Comparison of ENCODE assay signal across 9 mouse cellular contexts in the genomic region with DNA sequence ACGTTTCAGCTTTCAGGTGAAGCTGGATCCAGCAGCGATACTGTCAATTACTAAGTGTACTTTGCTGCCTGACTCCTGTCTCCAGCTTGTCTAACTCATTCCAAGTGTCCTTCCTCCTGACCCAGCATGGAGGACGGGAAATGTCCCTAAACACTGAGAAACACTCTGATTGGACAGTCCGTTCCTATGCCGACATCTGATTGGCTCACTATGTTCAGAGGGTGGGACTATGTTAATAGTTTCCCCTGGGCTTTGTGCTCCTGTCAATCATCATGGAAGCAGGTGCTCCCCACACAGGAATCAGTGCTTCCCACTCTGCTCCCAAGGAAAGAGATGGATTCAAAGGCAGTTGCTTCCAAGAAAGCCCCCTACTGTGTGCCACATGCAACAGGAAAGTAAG. TPM values are rescaled to one million over a fixed set of nuclear protein-coding genes. Genes with fewer than 3 reads are reported as not detected.
A peak's percentile ranks its signal among the peaks of the same experiment; 100 is the strongest.
DNase-seq lines count a peak whose midpoint lies in the region; ATAC-seq and TF ChIP-seq lines count a peak whose summit lies in the region.
"Had no signal": no experiment of that assay in that cellular context is flagged by ENCODE, and none has a peak within 500 bp of the region (broad histone marks: within the 10 kb centered on the region; RNA-seq: fewer than 3 reads in every experiment).

No protein-coding gene starts in this region.

- peak overlapping the region; percentile 66 for H3K27ac ChIP-seq in heart, embryonic 13.5 days (replicated peaks)
- no peak overlapping the region for H3K27ac ChIP-seq in heart, adult 2 months
- no peak overlapping the region for H3K27ac ChIP-seq in ES-E14 (ENCODE audit: insufficient read depth, low read depth, low read length, poor library complexity, severe bottlenecking)
- H3K27ac ChIP-seq in hindbrain, embryonic 11.5 days (ENCODE audit: low read depth, low read length) = peak overlapping the region; percentile 88
- peak overlapping the region; percentile 86 for H3K27ac ChIP-seq in midbrain, embryonic 11.5 days (ENCODE audit: low read depth, low read length)

- H3K9me3 ChIP-seq in heart, embryonic 13.5 days = no peaks in the 10 kb centered on the region
- H3K9me3 ChIP-seq in ES-E14 (ENCODE audit: control insufficient read depth, insufficient read depth, low read depth, low read length) = no peaks in the 10 kb centered on the region
- no peaks in the 10 kb centered on the region for H3K9me3 ChIP-seq in hindbrain, embryonic 11.5 days (ENCODE audit: control insufficient read depth, low read length)
- H3K9me3 ChIP-seq in midbrain, embryonic 11.5 days (ENCODE audit: control insufficient read depth, low read length) = no peaks in the 10 kb centered on the region; the same call in 1 of the 2 replicates
- H3K9me3 ChIP-seq: hindbrain, embryonic 15.5 days had no signal

- no peaks in the 10 kb centered on the region for H3K27me3 ChIP-seq in heart, embryonic 13.5 days (replicated peaks)
- H3K27me3 ChIP-seq in heart, adult 2 months (ENCODE audit: control insufficient read depth, insufficient read depth, low read length) = no peaks in the 10 kb centered on the region
- H3K27me3 ChIP-seq in hindbrain, embryonic 11.5 days (ENCODE audit: control insufficient read depth, insufficient read depth, low read length) = no peaks in the 10 kb centered on the region
- H3K27me3 ChIP-seq in midbrain, embryonic 11.5 days (ENCODE audit: control insufficient read depth, insufficient read depth, low read length) = no peaks in the 10 kb centered on the region
- H3K27me3 ChIP-seq: hindbrain, embryonic 15.5 days had no signal

- H3K36me3 ChIP-seq in heart, embryonic 13.5 days = no peaks in the 10 kb centered on the region
- no peaks in the 10 kb centered on the region for H3K36me3 ChIP-seq in heart, adult 2 months (ENCODE audit: control insufficient read depth, insufficient read depth, low read length)
- H3K36me3 ChIP-seq in ES-E14 (ENCODE audit: control insufficient read depth, insufficient read depth, low read length, poor library complexity, severe bottlenecking) = no peaks in the 10 kb centered on the region
- H3K36me3 ChIP-seq in hindbrain, embryonic 11.5 days (ENCODE audit: control insufficient read depth, insufficient read depth, low read length) = no peaks in the 10 kb centered on the region
- no peaks in the 10 kb centered on the region for H3K36me3 ChIP-seq in midbrain, embryonic 11.5 days (ENCODE audit: control insufficient read depth, insufficient read depth, low read length)
- H3K36me3 ChIP-seq: hindbrain, embryonic 15.5 days had no signal

- peak; percentile 60; the same call in 1 of the 2 replicates for ATAC-seq in heart, embryonic 13.5 days (ENCODE audit: extremely low read depth, insufficient number of reproducible peaks, low FRiP score, low TSS enrichment)
- ATAC-seq in hindbrain, embryonic 11.5 days (ENCODE audit: low FRiP score) = peak; percentile 91
- peak; percentile 93 for ATAC-seq in midbrain, embryonic 11.5 days (ENCODE audit: low FRiP score)

- no peak for TF ChIP-seq EP300 in heart, adult 2 months (IDR thresholded peaks at IDR 0.05; ENCODE audit: insufficient read depth, low read depth, low read length)

- H3K4me2 ChIP-seq in heart, embryonic 13.5 days = peak overlapping the region; percentile 64
- peak overlapping the region; percentile 41 for H3K4me2 ChIP-seq in hindbrain, embryonic 11.5 days (replicated peaks; ENCODE audit: low read depth, low read length)
- H3K4me2 ChIP-seq in midbrain, embryonic 11.5 days = peak overlapping the region; percentile 47

- in situ Hi-C loops in ES-E14 (cut with MboI; ENCODE audit: low sequenced_read_pairs in 2 of 2, unreplicated experiment in 2 of 2) = no loop called here

- 0 out of 2 replicates have a peak overlapping the region, but pooled peaks have one; percentile 38 for H3K4me3 ChIP-seq in heart, embryonic 13.5 days
- no peak overlapping the region for H3K4me3 ChIP-seq in heart, adult 2 months
- no peak overlapping the region for H3K4me3 ChIP-seq in ES-E14 (ENCODE audit: insufficient read depth in 1 of 2, low read depth in 1 of 2, low read length in 2 of 2, poor library complexity in 1 of 2, severe bottlenecking in 1 of 2)
- H3K4me3 ChIP-seq in hindbrain, embryonic 11.5 days (ENCODE audit: low read depth, low read length) = no peak overlapping the region
- H3K4me3 ChIP-seq in midbrain, embryonic 11.5 days (ENCODE audit: low read depth, low read length) = no peak overlapping the region
- H3K4me3 ChIP-seq: hindbrain, embryonic 15.5 days had no signal

- H3K9ac ChIP-seq in heart, embryonic 13.5 days = no peak overlapping the region
- no peak overlapping the region for H3K9ac ChIP-seq in heart, adult 2 months (ENCODE audit: low read depth, low read length)
- H3K9ac ChIP-seq in ES-E14 (ENCODE audit: insufficient read depth, low read depth, low read length, poor library complexity, severe bottlenecking) = no peak overlapping the region
- no peak overlapping the region for H3K9ac ChIP-seq in hindbrain, embryonic 11.5 days (ENCODE audit: low read depth, low read length)
- H3K9ac ChIP-seq in midbrain, embryonic 11.5 days (ENCODE audit: low read length) = no peak overlapping the region; the same call in 1 of the 2 replicates

- 12% methylated on average over 5 of the region's 5 CpGs for WGBS in heart, embryonic 13.5 days
- 26% methylated on average over 5 of the region's 5 CpGs for WGBS in heart, adult 2 months
- WGBS in hindbrain, embryonic 11.5 days = 4% methylated on average over 5 of the region's 5 CpGs
- 4% methylated on average over 5 of the region's 5 CpGs for whole genome bisulfite sequencing in midbrain, embryonic 11.5 days

- intact Hi-C loops in heart, adult 2 months (cut with DNase I) = no loop called here

- DNase-seq in heart, adult 2 months = no peak
- peak; percentile 70 for DNase-seq in ES-E14 (ENCODE audit: low read depth, low spot score)
- peak; percentile 86 for DNase-seq in hindbrain, embryonic 11.5 days (ENCODE audit: low spot score)
- DNase-seq in midbrain, embryonic 11.5 days (ENCODE audit: low spot score, missing footprints) = peak; percentile 98
- DNase-seq in cerebellum, adult 8-10 months = no peak
- no peak for DNase-seq in layer of hippocampus, adult 8-10 months (ENCODE audit: low spot score in 2 of 2)
- no peak for DNase-seq in left cerebral cortex, adult 8-10 months (ENCODE audit: low spot score in 2 of 2)

- TF ChIP-seq POLR2A in heart, adult 2 months (IDR thresholded peaks at IDR 0.05; ENCODE audit: insufficient read depth, low read depth, low read length) = no peak

- no peaks in the 10 kb centered on the region for H3K79me2 ChIP-seq in heart, adult 2 months (replicated peaks; ENCODE audit: control insufficient read depth, insufficient read depth, low read length)

- no peak for TF ChIP-seq CTCF in heart, adult 2 months (IDR thresholded peaks at IDR 0.05)

- H3K4me1 ChIP-seq in heart, embryonic 13.5 days = peaks cover 12% of the 10 kb centered on the region
- H3K4me1 ChIP-seq in heart, adult 2 months (ENCODE audit: control insufficient read depth, insufficient read depth, low read length) = no peaks in the 10 kb centered on the region
- H3K4me1 ChIP-seq in ES-E14 (ENCODE audit: control insufficient read depth in 2 of 2, insufficient read depth in 2 of 2, low read length in 2 of 2, poor library complexity in 1 of 2) = peaks cover 2 to 11% of the 10 kb centered on the region in 2 experiments; a peak in 2 of 4 replicates
- peaks cover 7% of the 10 kb centered on the region for H3K4me1 ChIP-seq in hindbrain, embryonic 11.5 days (replicated peaks; ENCODE audit: control insufficient read depth, insufficient read depth, low read length)
- peaks cover 12% of the 10 kb centered on the region for H3K4me1 ChIP-seq in midbrain, embryonic 11.5 days (ENCODE audit: control insufficient read depth, insufficient read depth, low read length)

TF ChIP-seq in ES-E14, 5 proteins besides CTCF, POLR2A, EP300 and RAD21:
- TF ChIP-seq CHD2 (IDR thresholded peaks at IDR 0.05; ENCODE audit: low read depth, low read length) (peak; percentile 80), HCFC1 (IDR thresholded peaks at IDR 0.05; ENCODE audit: borderline replicate concordance, insufficient read depth, low read length) (no peak), ZC3H11A (IDR thresholded peaks at IDR 0.05; ENCODE audit: borderline replicate concordance, low read depth, low read length) (no peak), MAFK (IDR thresholded peaks at IDR 0.05; ENCODE audit: insufficient read depth, low read depth, low read length) (no peak), ZNF384 (IDR thresholded peaks at IDR 0.05; ENCODE audit: low read depth, low read length) (peak; percentile 44; the same call in 1 of the 2 replicates)

RNA-seq across cellular contexts. Expression of gene Gm26897, which starts 21.6 kb away (rescaled TPM):
- polyA plus RNA-seq in heart, embryonic 13.5 days (2015; fragmentation: Nextera tagmentation; extraction: Ambion mirVana) = not detected in 2 replicates
- total RNA-seq in heart, adult 2 months (2021) = not detected
- polyA plus RNA-seq in heart, adult 2 months (2012; rRNA removed) = not detected in 2 replicates
- not detected in 2 replicates for total RNA-seq in ES-E14 (2012; rRNA removed)
- polyA plus RNA-seq in hindbrain, embryonic 11.5 days (2014; fragmentation: Nextera tagmentation; extraction: Ambion mirVana) = not detected in 2 replicates
- not detected in 2 replicates for polyA plus RNA-seq in midbrain, embryonic 11.5 days (2014; fragmentation: Nextera tagmentation; extraction: Ambion mirVana)
- not detected for total RNA-seq in layer of hippocampus, adult 8-10 months (2022)
- total RNA-seq in left cerebral cortex, adult 8-10 months (2022) = not detected
- polyA plus RNA-seq: hindbrain, embryonic 15.5 days had no signal

Comparison
In these comparisons a context has a peak if more than half of its experiments do, and no peak if none do; other contexts are left out.
1. H3K27ac ChIP-seq: peak in heart, embryonic 13.5 days (single experiment), hindbrain, embryonic 11.5 days (single experiment) and midbrain, embryonic 11.5 days (single experiment); none in heart, adult 2 months (single experiment) and ES-E14 (single experiment).
2. DNase-seq: peak in ES-E14 (single experiment), hindbrain, embryonic 11.5 days (single experiment) and midbrain, embryonic 11.5 days (single experiment); none in heart, adult 2 months (0 of 2), cerebellum, adult 8-10 months (single experiment), layer of hippocampus, adult 8-10 months (0 of 2) and left cerebral cortex, adult 8-10 months (0 of 2).
3. Peak in every context shown above with its lines, with median percentiles within 50 percentile points of each other: ATAC-seq and H3K4me2 ChIP-seq.